Mouse (Mus musculus) hindbrain, embryonic 15.5 days (tissue): ENCODE results near the gene Arf5. TPM values are rescaled to one million over a fixed set of nuclear protein-coding genes. Genes with fewer than 3 reads are reported as not detected.

Experiments
- ATAC-seq: fragments of 200-750 bp; cut with Nextera tagmentation; 2 replicates; pipeline ENCODE4 v1.8.0; 2017; ENCODE audit warnings: low read depth, moderate number of reproducible peaks, moderate TSS enrichment; ENCODE audit not compliant: low FRiP score
- H3K27ac ChIP-seq: fragments of 300-500 bp; sonication (generic); replicated peaks from 2 replicates; pipeline ENCODE4 v1.5.1; 2015; ENCODE audit warnings: mild to moderate bottlenecking, inconsistent platforms
- H3K27me3 ChIP-seq: fragments of 300-500 bp; sonication (generic); 2 replicates; pipeline ENCODE4 v1.6.1; 2015; ENCODE audit warnings: control low read depth, inconsistent platforms
- H3K36me3 ChIP-seq: fragments of 300-500 bp; sonication (generic); 2 replicates; pipeline ENCODE4 v1.6.1; 2015; ENCODE audit warnings: control low read depth, inconsistent platforms
- H3K4me1 ChIP-seq: fragments of 300-500 bp; sonication (generic); replicated peaks from 2 replicates; pipeline ENCODE4 v1.6.1; 2015; ENCODE audit warnings: control low read depth, inconsistent platforms
- H3K4me2 ChIP-seq: fragments of 300-500 bp; sonication (generic); 2 replicates; pipeline ENCODE4 v1.6.1; 2015; ENCODE audit warnings: moderate library complexity, mild to moderate bottlenecking, inconsistent platforms
- H3K4me3 ChIP-seq: fragments of 300-500 bp; sonication (generic); 2 replicates; pipeline ENCODE4 v1.5.1; 2015; ENCODE audit warnings: mild to moderate bottlenecking, inconsistent platforms
- H3K9ac ChIP-seq: fragments of 300-500 bp; sonication (generic); 2 replicates; pipeline ENCODE4 v1.6.1; 2015; ENCODE audit warnings: inconsistent platforms
- H3K9me3 ChIP-seq: fragments of 300-500 bp; sonication (generic); 2 replicates; pipeline ENCODE4 v1.6.1; 2016; ENCODE audit warnings: control low read depth, inconsistent platforms
- WGBS: fragments of 180-500 bp; shearing (Covaris S2); methylation state at CpG from one replicate; pipeline ENCODE4 v1.1.7; 2015; 5-methylcytosine and 5-hydroxymethylcytosine counted together
- polyA plus RNA-seq: library from polyadenylated mRNA; unstranded; fragments of >200 nt; fragmentation: Nextera tagmentation; extraction: Ambion mirVana; gene quantifications from 2 replicates; pipeline ENCODE4 v1.2.1, GENCODE M21; 2015

Gene Arf5
- polyA plus RNA-seq, 1 experiment from 2014 or later, result 437 TPM

- ATAC-seq, result no peak
- Histone ChIP-seq H3K9me3 (no peaks in the 10 kb centered on the region), H3K9ac (no peak overlapping the region), H3K36me3 (no peaks in the 10 kb centered on the region), H3K27me3 (no peaks in the 10 kb centered on the region), H3K4me3 (no peak overlapping the region), H3K4me1 (0 out of 2 replicates have a peak, but pooled peaks cover 4% of the 10 kb centered on the region), H3K4me2 (no peak overlapping the region), H3K27ac (no peak overlapping the region)
- 93% methylated on average over 4 of the region's 4 CpGs for WGBS
These were observed 50.9 kb downstream of the Arf5 start for GRCm38 (mm10) chr6:28474211-28474610.

- Histone ChIP-seq H3K9ac (no peak within 1 kb of the TSS), H3K27ac (no peak within 1 kb of the TSS), H3K4me2 (no peak within 1 kb of the TSS), H3K27me3 (no peaks in the 10 kb centered on the region), H3K9me3 (no peaks in the 10 kb centered on the region), H3K36me3 (no peaks in the 10 kb centered on the region), H3K4me1 (0 out of 2 replicates have a peak, but pooled peaks cover 5% of the 10 kb centered on the region), H3K4me3 (no peak within 1 kb of the TSS)
- 86% methylated on average over 5 of the region's 5 CpGs for WGBS
- no peak for ATAC-seq
These were observed 51.5 kb downstream of the Arf5 start, which contains the start of gene Snd1 for GRCm38 (mm10) chr6:28474839-28475238. TSS of gene Snd1 (plus strand) at chr6:28475139.

Other genes starting within 250 kb of the Arf5 start
- 22.4 and 24.6 TPM in 2 replicates for gene Zfp800, start 25.6 kb upstream of the Arf5 start, polyA plus RNA-seq
- not detected in 2 replicates for gene Fscn3, start 4.2 kb downstream of the Arf5 start, polyA plus RNA-seq
- gene Gcc1, start 4.8 kb downstream of the Arf5 start, polyA plus RNA-seq, result 10.9 and 11.0 TPM in 2 replicates
- gene Pax4, start 25.8 kb downstream of the Arf5 start, polyA plus RNA-seq, result not detected in 2 replicates
- 72.9 and 76.4 TPM in 2 replicates for gene Snd1, start 51.6 kb downstream of the Arf5 start, polyA plus RNA-seq